Mouse (Mus musculus) CH12.LX (cell line): Measurements from ENCODE around the gene Riox1.

ENCODE experiments used
- CHD2 ChIP-seq: IDR thresholded peaks from 2 replicates; pipeline ENCODE4 v1.6.1; 2011; ENCODE audit warnings: low read length, improper control_type of control experiment
- CTCF ChIP-seq, 2 experiments: IDR thresholded peaks in 1 of 2; conservative IDR thresholded peaks in 1 of 2; 2 replicates each; pipeline ENCODE4 v1.5.1; 2011 to 2012; ENCODE audit warnings: low read depth in 2 of 2, low read length in 2 of 2, improper control_type of control experiment in 1 of 2, inconsistent platforms in 1 of 2, mild to moderate bottlenecking in 1 of 2, moderate library complexity in 1 of 2
- EP300 ChIP-seq: IDR thresholded peaks from 2 replicates; pipeline ENCODE4 v1.6.1; 2011; ENCODE audit warnings: low read length, improper control_type of control experiment
- GABPA ChIP-seq: IDR thresholded peaks from 2 replicates; pipeline ENCODE4 v1.6.1; 2012; ENCODE audit warnings: low read depth, low read length, improper control_type of control experiment, inconsistent platforms; ENCODE audit not compliant: insufficient replicate concordance
- HCFC1 ChIP-seq: IDR thresholded peaks from 2 replicates; pipeline ENCODE4 v1.6.1; 2012; ENCODE audit warnings: low read depth, mild to moderate bottlenecking, inconsistent platforms, low read length, improper control_type of control experiment
- JUND ChIP-seq: conservative IDR thresholded peaks from 2 replicates; pipeline ENCODE4 v1.6.1; 2011; ENCODE audit warnings: low read depth, low read length, improper control_type of control experiment
- KAT2A ChIP-seq: IDR thresholded peaks from 2 replicates; pipeline ENCODE4 v1.6.1; 2012; ENCODE audit warnings: low read length, improper control_type of control experiment, inconsistent platforms; ENCODE audit not compliant: insufficient replicate concordance
- MEF2A ChIP-seq: IDR thresholded peaks from 2 replicates; pipeline ENCODE4 v1.6.1; 2014; ENCODE audit warnings: low read depth, mild to moderate bottlenecking, inconsistent platforms, low read length, improper control_type of control experiment, borderline replicate concordance
- NRF1 ChIP-seq: IDR thresholded peaks from 2 replicates; pipeline ENCODE4 v1.6.1; 2014; ENCODE audit warnings: low read depth, mild to moderate bottlenecking, inconsistent platforms, low read length, improper control_type of control experiment, moderate library complexity
- POLR2A ChIP-seq: IDR thresholded peaks from 2 replicates; pipeline ENCODE4 v1.6.1; 2011; ENCODE audit warnings: low read depth, mild to moderate bottlenecking, improper control_type of control experiment, low read length
- SMC3 ChIP-seq: IDR thresholded peaks from 2 replicates; pipeline ENCODE4 v1.6.1; 2011; ENCODE audit warnings: low read depth, low read length, improper control_type of control experiment
- TCF12 ChIP-seq: IDR thresholded peaks from 2 replicates; pipeline ENCODE4 v1.6.1; 2014; ENCODE audit warnings: low read depth, mild to moderate bottlenecking, inconsistent platforms, low read length, improper control_type of control experiment
- UBTF ChIP-seq: IDR thresholded peaks from 2 replicates; pipeline ENCODE4 v1.6.1; 2012; ENCODE audit warnings: low read depth, mild to moderate bottlenecking, inconsistent platforms, low read length, improper control_type of control experiment, moderate library complexity
- ZMIZ1 ChIP-seq: IDR thresholded peaks from 2 replicates; pipeline ENCODE4 v1.6.1; 2012; ENCODE audit warnings: low read depth, mild to moderate bottlenecking, inconsistent platforms, low read length, improper control_type of control experiment

DNA sequence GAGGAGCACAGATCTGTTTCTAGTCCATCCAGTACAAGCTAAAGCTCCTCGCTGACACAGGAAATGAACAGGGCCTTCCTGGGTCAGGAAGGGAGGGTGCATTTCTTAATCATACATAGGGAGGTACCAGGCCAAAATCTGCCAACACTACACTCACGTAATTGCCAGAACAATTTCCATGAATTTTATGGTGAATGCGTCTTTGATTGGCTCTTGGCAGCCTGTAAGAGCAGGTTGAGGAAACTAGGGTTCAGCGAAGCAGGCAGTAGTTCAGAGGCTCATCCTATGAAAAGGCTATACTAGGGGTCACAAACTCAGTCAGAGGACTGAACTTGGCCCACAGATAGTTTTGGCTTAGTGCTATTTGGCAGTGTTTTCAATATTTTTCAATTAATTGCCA lies 10.4 kb upstream of the Riox1 start:
- no peak for TF ChIP-seq CTCF (conservative IDR thresholded peaks at IDR 0.05 in 1 of 2, IDR thresholded peaks at IDR 0.05 in 1 of 2; ENCODE audit: low read depth in 2 of 2, low read length in 2 of 2)
- no peak for TF ChIP-seq GABPA
- no peak for TF ChIP-seq POLR2A
- no peak for TF ChIP-seq NRF1
- no peak for TF ChIP-seq TCF12
- no peak for TF ChIP-seq ZMIZ1
- no peak for TF ChIP-seq KAT2A
- no peak for TF ChIP-seq JUND
- no peak for TF ChIP-seq UBTF
- TF ChIP-seq MEF2A: no peak
- no peak for TF ChIP-seq SMC3
- no peak for TF ChIP-seq EP300
- TF ChIP-seq CHD2: no peak
- no peak for TF ChIP-seq HCFC1
